Mouse (Mus musculus): ENCODE results near the gene Trpm3. TPM values are rescaled to one million over a fixed set of nuclear protein-coding genes. Genes with fewer than 3 reads are reported as not detected.

Gene Trpm3
- polyA plus RNA-seq, 1 experiment from 2014 or later = 1.8 TPM

DNA sequence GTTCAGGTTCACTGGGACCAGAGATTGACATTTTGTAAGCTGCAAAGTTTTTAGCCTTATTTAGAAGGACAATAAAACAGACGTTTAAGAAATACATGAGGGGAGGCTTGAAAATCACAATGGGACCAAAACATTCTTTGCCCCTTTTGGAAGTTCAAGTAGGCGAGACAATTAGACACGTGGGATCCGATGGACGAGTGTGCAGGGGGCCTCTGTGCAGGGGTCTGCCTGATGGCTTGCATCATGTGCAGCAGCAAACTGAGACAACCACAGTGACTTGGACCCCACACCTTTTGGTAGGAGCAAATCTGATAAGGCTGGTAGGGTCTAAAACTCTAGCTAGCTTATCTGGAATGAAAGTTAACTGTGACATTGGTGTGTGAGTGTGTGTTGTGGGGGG is 188.4 kb downstream of the Trpm3 start:
- H3K4me2 ChIP-seq = no peak overlapping the region
- no peak overlapping the region for H3K27ac ChIP-seq (ENCODE audit: low read depth, low read length)
- no peaks in the 10 kb centered on the region for H3K4me1 ChIP-seq (ENCODE audit: control insufficient read depth, insufficient read depth, low read length)
- no peaks in the 10 kb centered on the region for H3K36me3 ChIP-seq (ENCODE audit: control insufficient read depth, insufficient read depth, low read length)
- H3K9me3 ChIP-seq (replicated peaks; ENCODE audit: control insufficient read depth, low read length) = no peaks in the 10 kb centered on the region
- H3K4me3 ChIP-seq (ENCODE audit: low read depth, low read length) = no peak overlapping the region
- H3K27me3 ChIP-seq (ENCODE audit: control insufficient read depth, insufficient read depth, low read length) = no peaks in the 10 kb centered on the region
- WGBS (ENCODE audit: insufficient replicate concordance) = 56% methylated on average over 5 of the region's 5 CpGs
- no peak for ATAC-seq (replicated peaks; ENCODE audit: insufficient number of reproducible peaks, low FRiP score, low TSS enrichment)
- no peak overlapping the region for H3K9ac ChIP-seq (ENCODE audit: low read depth, low read length)

- H3K9me3 ChIP-seq (replicated peaks; ENCODE audit: control insufficient read depth, low read length) = peaks cover 3% of the 10 kb centered on the region; the same call in 1 of the 2 replicates
Measured at GRCm38 (mm10) chr19:22336278-22336677, 197.4 kb downstream of the Trpm3 start.

GRCm38 (mm10) chr19:22337468-22337867 is 198.6 kb downstream of the Trpm3 start:
- 17% methylated on average over 5 of the region's 5 CpGs for WGBS (ENCODE audit: insufficient replicate concordance)
- peaks cover 3% of the 10 kb centered on the region; the same call in 1 of the 2 replicates for H3K9me3 ChIP-seq (replicated peaks; ENCODE audit: control insufficient read depth, low read length)
- no peak for ATAC-seq (replicated peaks; ENCODE audit: insufficient number of reproducible peaks, low FRiP score, low TSS enrichment)
- H3K36me3 ChIP-seq (ENCODE audit: control insufficient read depth, insufficient read depth, low read length) = no peaks in the 10 kb centered on the region
- H3K27me3 ChIP-seq (ENCODE audit: control insufficient read depth, insufficient read depth, low read length) = no peaks in the 10 kb centered on the region; the same call in 1 of the 2 replicates
- H3K9ac ChIP-seq (ENCODE audit: low read depth, low read length) = no peak overlapping the region
- no peaks in the 10 kb centered on the region for H3K4me1 ChIP-seq (ENCODE audit: control insufficient read depth, insufficient read depth, low read length)
- H3K4me2 ChIP-seq = no peak overlapping the region
- no peak overlapping the region for H3K27ac ChIP-seq (ENCODE audit: low read depth, low read length)
- H3K4me3 ChIP-seq (ENCODE audit: low read depth, low read length) = no peak overlapping the region

More at GRCm38 (mm10) chr19:22336278-22336677, 197.4 kb downstream of the Trpm3 start:
- no peak for ATAC-seq (replicated peaks; ENCODE audit: insufficient number of reproducible peaks, low FRiP score, low TSS enrichment)
- Histone ChIP-seq H3K27ac (ENCODE audit: low read depth, low read length) (no peak overlapping the region), H3K4me3 (ENCODE audit: low read depth, low read length) (no peak overlapping the region), H3K27me3 (ENCODE audit: control insufficient read depth, insufficient read depth, low read length) (no peaks in the 10 kb centered on the region; the same call in 1 of the 2 replicates), H3K9ac (ENCODE audit: low read depth, low read length) (no peak overlapping the region), H3K4me1 (ENCODE audit: control insufficient read depth, insufficient read depth, low read length) (no peaks in the 10 kb centered on the region), H3K36me3 (ENCODE audit: control insufficient read depth, insufficient read depth, low read length) (no peaks in the 10 kb centered on the region), H3K4me2 (no peak overlapping the region)
- WGBS (ENCODE audit: insufficient replicate concordance) = 71% methylated on average over 3 of the region's 3 CpGs

- ATAC-seq (replicated peaks; ENCODE audit: insufficient number of reproducible peaks, low FRiP score, low TSS enrichment) = no peak
- Histone ChIP-seq H3K9ac (ENCODE audit: low read depth, low read length) (no peak overlapping the region), H3K27me3 (ENCODE audit: control insufficient read depth, insufficient read depth, low read length) (no peaks in the 10 kb centered on the region; the same call in 1 of the 2 replicates), H3K4me1 (ENCODE audit: control insufficient read depth, insufficient read depth, low read length) (no peaks in the 10 kb centered on the region), H3K4me3 (ENCODE audit: low read depth, low read length) (no peak overlapping the region), H3K36me3 (ENCODE audit: control insufficient read depth, insufficient read depth, low read length) (no peaks in the 10 kb centered on the region), H3K27ac (ENCODE audit: low read depth, low read length) (no peak overlapping the region), H3K4me2 (no peak overlapping the region), H3K9me3 (replicated peaks; ENCODE audit: control insufficient read depth, low read length) (no peaks in the 10 kb centered on the region)
- WGBS (ENCODE audit: insufficient replicate concordance) = 73% methylated on average over 8 of the region's 8 CpGs
Measured at GRCm38 (mm10) chr19:22338927-22339326, 200.1 kb downstream of the Trpm3 start.

- no peaks in the 10 kb centered on the region for H3K9me3 ChIP-seq (replicated peaks; ENCODE audit: control insufficient read depth, low read length)
- no peak for ATAC-seq (replicated peaks; ENCODE audit: insufficient number of reproducible peaks, low FRiP score, low TSS enrichment)
- H3K4me1 ChIP-seq (ENCODE audit: control insufficient read depth, insufficient read depth, low read length) = no peaks in the 10 kb centered on the region
- no peaks in the 10 kb centered on the region for H3K36me3 ChIP-seq (ENCODE audit: control insufficient read depth, insufficient read depth, low read length)
- H3K9ac ChIP-seq (ENCODE audit: low read depth, low read length) = no peak overlapping the region
- H3K4me2 ChIP-seq = no peak overlapping the region
- H3K4me3 ChIP-seq (ENCODE audit: low read depth, low read length) = no peak overlapping the region
- H3K27ac ChIP-seq (ENCODE audit: low read depth, low read length) = no peak overlapping the region
- WGBS (ENCODE audit: insufficient replicate concordance) = 85% methylated on average over 14 of the region's 14 CpGs
- H3K27me3 ChIP-seq (ENCODE audit: control insufficient read depth, insufficient read depth, low read length) = no peaks in the 10 kb centered on the region
Measured at GRCm38 (mm10) chr19:22354037-22354541, 215.2 kb downstream of the Trpm3 start.

- H3K4me2 ChIP-seq = no peak overlapping the region
- no peaks in the 10 kb centered on the region for H3K36me3 ChIP-seq (ENCODE audit: control insufficient read depth, insufficient read depth, low read length)
- H3K27ac ChIP-seq (ENCODE audit: low read depth, low read length) = no peak overlapping the region
- no peaks in the 10 kb centered on the region for H3K4me1 ChIP-seq (ENCODE audit: control insufficient read depth, insufficient read depth, low read length)
- no peaks in the 10 kb centered on the region for H3K27me3 ChIP-seq (ENCODE audit: control insufficient read depth, insufficient read depth, low read length)
- no peak overlapping the region for H3K4me3 ChIP-seq (ENCODE audit: low read depth, low read length)
- H3K9me3 ChIP-seq (replicated peaks; ENCODE audit: control insufficient read depth, low read length) = no peaks in the 10 kb centered on the region
- WGBS (ENCODE audit: insufficient replicate concordance) = 75% methylated on average over 3 of the region's 3 CpGs
- H3K9ac ChIP-seq (ENCODE audit: low read depth, low read length) = no peak overlapping the region
- ATAC-seq (replicated peaks; ENCODE audit: insufficient number of reproducible peaks, low FRiP score, low TSS enrichment) = no peak
Measured at GRCm38 (mm10) chr19:22386890-22387289, 248.0 kb downstream of the Trpm3 start.

GRCm38 (mm10) chr19:22394700-22395099 is 255.9 kb downstream of the Trpm3 start:
- Histone ChIP-seq H3K4me1 (ENCODE audit: control insufficient read depth, insufficient read depth, low read length) (no peaks in the 10 kb centered on the region), H3K9me3 (replicated peaks; ENCODE audit: control insufficient read depth, low read length) (no peaks in the 10 kb centered on the region), H3K27me3 (ENCODE audit: control insufficient read depth, insufficient read depth, low read length) (no peaks in the 10 kb centered on the region), H3K27ac (ENCODE audit: low read depth, low read length) (no peak overlapping the region), H3K36me3 (ENCODE audit: control insufficient read depth, insufficient read depth, low read length) (no peaks in the 10 kb centered on the region), H3K9ac (ENCODE audit: low read depth, low read length) (no peak overlapping the region), H3K4me3 (ENCODE audit: low read depth, low read length) (no peak overlapping the region), H3K4me2 (no peak overlapping the region)
- 89% methylated on average over 1 of the region's 1 CpGs for WGBS (ENCODE audit: insufficient replicate concordance)
- ATAC-seq (replicated peaks; ENCODE audit: insufficient number of reproducible peaks, low FRiP score, low TSS enrichment) = no peak

- no peaks in the 10 kb centered on the region for H3K4me1 ChIP-seq (ENCODE audit: control insufficient read depth, insufficient read depth, low read length)
- H3K4me3 ChIP-seq (ENCODE audit: low read depth, low read length) = no peak overlapping the region
- H3K9me3 ChIP-seq (replicated peaks; ENCODE audit: control insufficient read depth, low read length) = no peaks in the 10 kb centered on the region
- H3K36me3 ChIP-seq (ENCODE audit: control insufficient read depth, insufficient read depth, low read length) = no peaks in the 10 kb centered on the region
- no peak overlapping the region for H3K9ac ChIP-seq (ENCODE audit: low read depth, low read length)
- ATAC-seq (replicated peaks; ENCODE audit: insufficient number of reproducible peaks, low FRiP score, low TSS enrichment) = no peak
- no peak overlapping the region for H3K27ac ChIP-seq (ENCODE audit: low read depth, low read length)
- WGBS (ENCODE audit: insufficient replicate concordance) = 81% methylated on average over 3 of the region's 3 CpGs
- H3K4me2 ChIP-seq = no peak overlapping the region
- H3K27me3 ChIP-seq (ENCODE audit: control insufficient read depth, insufficient read depth, low read length) = no peaks in the 10 kb centered on the region
Measured at GRCm38 (mm10) chr19:22404049-22404448, 265.2 kb downstream of the Trpm3 start.

GRCm38 (mm10) chr19:22418239-22418638 is 279.4 kb downstream of the Trpm3 start:
- H3K4me1 ChIP-seq (ENCODE audit: control insufficient read depth, insufficient read depth, low read length) = no peaks in the 10 kb centered on the region
- WGBS (ENCODE audit: insufficient replicate concordance) = 82% methylated on average over 3 of the region's 3 CpGs
- ATAC-seq (replicated peaks; ENCODE audit: insufficient number of reproducible peaks, low FRiP score, low TSS enrichment) = no peak
- H3K4me3 ChIP-seq (ENCODE audit: low read depth, low read length) = no peak overlapping the region
- no peak overlapping the region for H3K27ac ChIP-seq (ENCODE audit: low read depth, low read length)
- no peaks in the 10 kb centered on the region for H3K27me3 ChIP-seq (ENCODE audit: control insufficient read depth, insufficient read depth, low read length)
- H3K36me3 ChIP-seq (ENCODE audit: control insufficient read depth, insufficient read depth, low read length) = no peaks in the 10 kb centered on the region
- H3K9ac ChIP-seq (ENCODE audit: low read depth, low read length) = no peak overlapping the region
- H3K4me2 ChIP-seq = no peak overlapping the region
- H3K9me3 ChIP-seq (replicated peaks; ENCODE audit: control insufficient read depth, low read length) = no peaks in the 10 kb centered on the region
